Mouse (Mus musculus) kidney, postnatal 25 days (tissue): Measurements from ENCODE around the gene Mypop.

Experiments used
- DNase-seq, 2 experiments: peaks; one replicate each; pipeline ENCODE4 v3.0.0; 2021; ENCODE audit warnings: mixed read lengths in 2 of 2

The Mypop gene

DNA sequence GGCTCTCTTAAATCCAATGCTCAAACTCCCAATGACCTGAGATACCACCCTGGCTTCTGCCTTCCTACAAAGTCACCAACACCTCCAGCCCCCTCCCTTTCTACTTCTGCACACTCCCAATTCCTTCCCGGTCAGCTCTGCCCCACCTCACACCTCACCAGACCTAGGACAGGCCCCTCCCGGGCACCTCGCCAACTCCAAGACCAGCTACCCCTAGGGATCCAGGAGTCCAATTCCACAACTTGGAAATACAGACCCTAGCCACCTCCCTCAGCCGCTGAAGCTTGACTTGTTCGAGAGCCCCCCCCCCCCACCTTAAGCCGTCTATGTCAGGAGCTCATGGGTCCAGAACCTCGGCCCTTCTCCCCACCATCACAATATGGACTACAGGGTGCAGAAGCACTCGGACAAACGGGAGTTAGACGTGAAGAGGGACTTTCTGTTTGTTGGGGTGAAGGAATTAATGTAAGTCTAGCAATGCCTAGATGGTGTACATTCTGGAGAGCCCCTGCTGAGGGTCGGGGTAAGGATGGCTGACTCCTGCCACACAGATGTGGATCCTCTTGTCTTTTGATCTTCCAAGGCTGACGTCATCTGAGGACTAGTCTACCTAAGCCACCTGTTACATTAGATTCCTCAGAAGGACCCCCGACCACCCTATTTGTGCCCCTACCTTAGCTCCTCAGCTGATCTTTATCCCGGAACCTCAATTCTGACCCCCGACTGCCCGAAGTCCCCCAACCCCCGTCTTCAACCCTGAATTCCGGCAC is 31.3 kb downstream of the Mypop start:
- DNase-seq, result no peak

DNA sequence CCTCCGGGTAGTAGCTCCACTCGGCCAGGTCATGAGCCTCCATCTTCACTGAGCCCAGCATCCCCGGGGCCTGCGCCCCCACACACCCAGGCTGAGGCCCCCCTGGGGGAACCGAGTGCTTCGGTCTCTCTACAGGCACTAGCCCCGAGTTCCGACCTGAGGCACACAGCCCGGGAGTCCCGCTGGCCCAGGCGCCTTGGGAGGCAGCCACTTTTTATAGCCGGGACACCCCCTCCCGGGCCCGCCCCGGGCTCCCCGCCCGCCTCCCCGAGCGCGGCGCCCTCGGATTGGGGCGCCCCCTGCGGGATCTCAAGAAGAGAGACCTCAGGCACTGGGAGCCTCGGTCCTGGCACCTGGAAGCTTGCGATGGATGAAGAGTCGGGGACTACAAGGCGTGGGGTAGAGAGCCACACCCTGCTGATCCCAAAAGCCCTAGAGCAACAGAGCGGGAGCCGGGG is 32.3 kb downstream of the Mypop start, which contains the start of gene Foxa3:
Gene Foxa3, minus strand, starts transcription at position 182 of the 458 bp plus-strand sequence.
- DNase-seq, result peak; percentile 46 to 77

DNA sequence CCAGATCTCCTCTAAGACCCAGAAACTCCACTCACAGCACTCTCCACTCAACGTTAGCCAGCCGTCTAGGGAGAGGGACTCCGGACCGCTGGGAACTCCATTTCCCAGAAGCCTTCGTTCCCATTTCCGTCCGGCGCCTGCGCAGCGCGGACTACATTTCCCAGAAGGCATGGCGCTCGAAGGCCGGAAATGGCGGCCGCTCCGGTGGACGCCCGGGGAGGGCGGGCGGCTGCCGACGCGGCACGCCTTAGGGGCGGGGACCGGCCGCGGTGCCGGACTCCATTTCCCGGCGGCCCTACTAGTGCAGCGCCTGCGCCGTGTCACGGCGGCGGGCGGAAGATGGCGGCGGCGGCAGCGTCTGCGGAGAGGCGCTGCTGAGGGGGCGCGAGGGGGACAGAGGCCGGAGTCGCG is 33.1 kb downstream of the Mypop start, which contains the start of gene Sympk:
Gene Sympk, plus strand, starts transcription at position 282 of the 411 bp plus-strand sequence.
- DNase-seq, result peak; percentile 94 to 97

GRCm38 (mm10) chr7:19024581-19025255 is 33.7 kb downstream of the Mypop start:
- peak in 1 of 2 experiments; percentile 16 for DNase-seq

DNA sequence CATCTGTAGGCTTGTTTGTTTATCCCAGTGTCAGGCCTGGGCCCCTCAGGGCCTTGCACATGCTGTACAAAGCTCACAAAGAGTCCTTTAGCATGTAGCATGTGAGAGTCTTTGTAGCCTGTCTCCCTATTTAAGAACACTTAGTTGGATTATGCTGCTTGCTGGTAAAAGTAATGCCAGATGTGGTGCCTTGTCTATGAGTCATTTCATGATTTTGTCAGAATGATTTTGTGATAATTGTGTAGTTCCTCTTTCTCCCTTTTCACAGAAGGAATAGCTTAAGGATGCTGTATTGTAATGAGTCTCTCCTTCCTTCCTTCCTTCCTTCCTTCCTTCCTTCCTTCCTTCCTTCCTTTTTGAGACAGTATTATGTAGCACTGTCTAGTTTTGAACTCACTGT is 37.0 kb downstream of the Mypop start:
- no peak for DNase-seq

- peak; percentile 69 to 70 for DNase-seq
Observed at GRCm38 (mm10) chr7:19029084-19029653, 38.1 kb downstream of the Mypop start.

DNA sequence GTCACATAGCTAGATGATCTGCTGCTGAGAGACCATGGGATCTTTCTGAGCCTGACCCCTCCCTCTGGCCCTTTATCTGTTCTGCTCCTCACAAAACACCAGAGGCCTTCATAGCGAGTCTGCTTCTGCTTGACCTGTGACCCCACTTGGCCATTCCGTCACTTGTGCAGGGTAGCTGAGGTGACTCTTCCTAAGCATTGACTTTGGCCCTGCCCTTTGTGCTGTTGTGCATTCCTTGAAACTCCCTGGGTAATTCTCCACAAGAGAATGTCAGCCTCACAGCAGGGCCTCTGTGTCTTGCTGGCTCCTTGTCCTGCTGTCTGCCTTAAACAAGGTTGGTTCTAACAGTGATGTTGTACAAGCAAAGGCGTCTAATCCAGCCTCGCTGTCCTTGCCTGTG is 40.6 kb downstream of the Mypop start:
- peak; percentile 32 to 57 for DNase-seq

DNA sequence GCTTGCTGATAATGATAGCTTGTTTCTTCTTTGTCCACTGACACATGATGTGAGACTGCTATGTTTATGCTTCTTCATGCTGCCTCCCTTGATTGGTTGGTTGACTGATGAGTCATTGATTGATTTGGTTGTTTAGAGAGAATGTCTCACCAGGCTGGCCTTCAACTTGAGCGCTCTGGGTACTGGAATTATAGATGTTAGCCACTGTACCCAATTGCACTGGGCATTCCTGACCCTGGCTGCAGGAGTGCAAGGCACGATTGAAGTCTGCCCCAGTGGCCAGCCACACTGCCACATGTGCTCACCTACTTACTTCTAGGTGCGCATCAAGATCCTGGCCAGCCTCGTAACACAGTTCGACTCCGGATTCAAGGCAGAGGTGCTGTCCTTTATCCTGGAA is 53.6 kb downstream of the Mypop start:
- DNase-seq, result no peak

GRCm38 (mm10) chr7:19046286-19047069 is 55.4 kb downstream of the Mypop start:
- no peak for DNase-seq

- no peak for DNase-seq
Observed at GRCm38 (mm10) chr7:19048006-19048527, 57.0 kb downstream of the Mypop start.

- DNase-seq, result no peak
Observed at GRCm38 (mm10) chr7:19049252-19049651, 58.2 kb downstream of the Mypop start.

DNA sequence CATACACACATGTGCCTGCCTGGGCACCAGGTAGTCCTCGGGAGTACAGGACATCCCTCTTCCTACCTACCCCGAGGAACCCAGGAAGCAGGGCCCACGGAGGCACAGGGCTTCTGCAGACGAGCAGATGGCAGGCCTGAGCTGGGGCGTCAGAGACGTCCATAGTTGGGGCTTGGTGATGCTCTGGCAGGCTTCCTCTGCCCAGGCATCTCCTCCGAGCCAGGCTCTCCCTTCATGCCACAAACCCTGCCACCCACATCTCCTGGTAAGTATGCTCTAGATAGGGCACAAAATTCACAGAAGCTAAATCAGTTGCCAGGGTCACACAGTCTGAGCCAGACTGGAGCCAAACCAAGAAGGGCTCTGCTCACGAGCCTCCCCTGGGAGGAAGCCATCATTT is 59.1 kb downstream of the Mypop start:
- DNase-seq, result no peak

- DNase-seq, result peak in 1 of 2 experiments; percentile 10
Observed at GRCm38 (mm10) chr7:19051161-19051560, 60.1 kb downstream of the Mypop start.
